Mouse (Mus musculus) kidney, embryonic 14.5 days (tissue): ENCODE results near the gene Elf2. TPM values are rescaled to one million over a fixed set of nuclear protein-coding genes. Genes with fewer than 3 reads are reported as not detected.
"Not testable (repeated sequence)": the region's sequence is repeated elsewhere in the genome, so short reads cannot be mapped to it uniquely, and the experiment has no call there.

Experiments
- ATAC-seq: fragments of 200-750 bp; cut with Nextera tagmentation; 2 replicates; pipeline ENCODE4 v1.8.0; 2017; ENCODE audit warnings: moderate number of reproducible peaks, mild to moderate bottlenecking, moderate TSS enrichment, moderate library complexity; ENCODE audit not compliant: low FRiP score, low TSS enrichment
- H3K27ac ChIP-seq: fragments of 300-500 bp; sonication (generic); 2 replicates; pipeline ENCODE4 v1.5.1; 2014; ENCODE audit warnings: low read depth, mild to moderate bottlenecking, low read length, moderate library complexity, mixed read lengths
- H3K27me3 ChIP-seq: fragments of 300-500 bp; sonication (generic); 2 replicates; pipeline ENCODE4 v1.6.1; 2014; ENCODE audit warnings: mild to moderate bottlenecking, low read length; ENCODE audit not compliant: control insufficient read depth, insufficient read depth
- H3K36me3 ChIP-seq: fragments of 300-500 bp; sonication (generic); 2 replicates; pipeline ENCODE4 v1.6.1; 2014; ENCODE audit warnings: low read length, mixed read lengths; ENCODE audit not compliant: control insufficient read depth, insufficient read depth
- H3K4me1 ChIP-seq: fragments of 300-500 bp; sonication (generic); 2 replicates; pipeline ENCODE4 v1.6.1; 2014; ENCODE audit warnings: low read length, mixed read lengths; ENCODE audit not compliant: control insufficient read depth, insufficient read depth
- H3K4me2 ChIP-seq: fragments of 300-500 bp; sonication (generic); replicated peaks from 2 replicates; pipeline ENCODE4 v1.6.1; 2014; ENCODE audit warnings: low read depth, mild to moderate bottlenecking, low read length
- H3K4me3 ChIP-seq: fragments of 300-500 bp; sonication (generic); 2 replicates; pipeline ENCODE4 v1.5.1; 2014; ENCODE audit warnings: mild to moderate bottlenecking, low read length
- H3K9ac ChIP-seq: fragments of 300-500 bp; sonication (generic); 2 replicates; pipeline ENCODE4 v1.6.1; 2014; ENCODE audit warnings: low read depth, mild to moderate bottlenecking, low read length, moderate library complexity
- H3K9me3 ChIP-seq: fragments of 300-500 bp; sonication (generic); 2 replicates; pipeline ENCODE4 v1.6.1; 2016; ENCODE audit warnings: low read length; ENCODE audit not compliant: control insufficient read depth
- WGBS: fragments of 180-500 bp; shearing (Covaris S2); extraction: QIAGEN DNeasy Blood & Tissue Kit; methylation state at CpG from one replicate; pipeline ENCODE4 v1.1.7; 2014; 5-methylcytosine and 5-hydroxymethylcytosine counted together
- polyA plus RNA-seq: library from polyadenylated mRNA; unstranded; fragments of >200 nt; fragmentation: Nextera tagmentation; extraction: Ambion mirVana; gene quantifications from 2 replicates; pipeline ENCODE4 v1.2.1, GENCODE M21; 2014

Elf2 gene
- polyA plus RNA-seq, 1 experiment from 2014 or later: 61.6 TPM

DNA sequence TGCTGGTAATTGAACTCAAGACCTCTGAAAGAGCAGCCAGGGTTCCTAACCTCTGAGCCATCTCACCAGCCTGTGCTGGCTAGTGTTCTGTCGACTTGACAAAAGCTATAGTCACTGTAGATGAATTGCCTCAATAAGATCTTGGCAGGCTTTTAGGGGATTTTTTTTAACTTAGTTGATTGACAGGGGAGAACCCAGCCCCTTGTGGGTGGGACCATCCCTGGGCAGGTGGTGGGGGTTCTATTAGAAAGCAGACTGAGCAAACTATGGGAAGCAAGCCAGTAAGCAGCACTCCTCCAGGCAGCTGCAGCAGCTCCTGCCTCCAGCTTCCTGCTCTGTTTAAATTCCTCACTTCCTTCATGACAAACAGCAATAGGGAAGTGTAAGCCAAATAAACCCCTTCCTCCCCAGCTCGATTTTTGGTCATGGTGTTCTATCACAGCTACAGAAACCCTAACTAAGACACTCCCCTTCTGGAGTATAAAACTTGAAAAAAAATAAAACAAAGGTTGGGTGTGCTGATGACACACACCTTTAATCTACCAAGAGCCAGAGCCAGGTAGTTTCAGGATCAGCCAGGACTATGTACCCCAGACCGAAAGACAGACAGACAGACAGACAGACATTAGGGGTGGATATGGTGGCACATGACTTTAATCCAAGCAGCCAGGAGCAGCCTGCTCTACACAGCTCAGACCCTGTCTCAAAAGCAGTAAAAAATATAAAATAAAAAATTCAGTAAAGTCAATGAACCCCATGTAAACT lies 13.6 kb downstream of the Elf2 start:
- 73% methylated on average over 3 of the region's 3 CpGs for WGBS
- Histone ChIP-seq H3K4me1 (no peaks in the 10 kb centered on the region), H3K36me3 (no peaks in the 10 kb centered on the region), H3K27me3 (no peaks in the 10 kb centered on the region), H3K9me3 (0 out of 2 replicates have a peak, but pooled peaks cover 4% of the 10 kb centered on the region), H3K27ac (no peak overlapping the region), H3K4me2 (no peak overlapping the region), H3K9ac (no peak overlapping the region), H3K4me3 (no peak overlapping the region)
- ATAC-seq: peak; percentile 46

GRCm38 (mm10) chr3:51325475-51325874 lies 15.0 kb downstream of the Elf2 start:
- H3K4me2 ChIP-seq: no peak overlapping the region
- H3K9me3 ChIP-seq: 0 out of 2 replicates have a peak, but pooled peaks cover 4% of the 10 kb centered on the region
- no peaks in the 10 kb centered on the region for H3K36me3 ChIP-seq
- H3K4me1 ChIP-seq: no peaks in the 10 kb centered on the region
- H3K9ac ChIP-seq: no peak overlapping the region
- no peak overlapping the region for H3K27ac ChIP-seq
- no peaks in the 10 kb centered on the region for H3K27me3 ChIP-seq
- 95% methylated on average over 1 of the region's 1 CpGs for WGBS
- no peak overlapping the region for H3K4me3 ChIP-seq
- ATAC-seq: no peak

DNA sequence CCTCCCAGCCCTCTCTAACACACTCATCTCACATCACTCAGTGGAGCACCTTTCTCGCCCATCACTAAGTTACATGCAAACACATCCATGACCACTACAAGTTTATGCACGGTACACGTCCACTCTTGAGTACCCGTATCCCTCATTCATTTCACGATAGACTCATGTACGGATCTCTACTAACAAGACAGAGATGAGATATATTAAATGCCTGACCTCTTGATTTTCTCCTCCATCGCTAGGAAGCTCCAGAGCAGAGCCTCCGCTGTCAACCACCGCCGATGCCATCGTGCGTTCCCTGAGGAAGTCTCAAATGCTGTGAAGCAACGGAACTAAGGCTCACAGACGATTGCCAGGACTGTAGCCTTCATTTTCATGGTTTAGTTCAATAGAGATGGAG lies 17.5 kb downstream of the Elf2 start:
- Histone ChIP-seq H3K27ac (no peak overlapping the region), H3K9ac (no peak overlapping the region), H3K27me3 (no peaks in the 10 kb centered on the region), H3K4me2 (no peak overlapping the region), H3K36me3 (no peaks in the 10 kb centered on the region), H3K4me3 (no peak overlapping the region), H3K9me3 (0 out of 2 replicates have a peak, but pooled peaks cover 4% of the 10 kb centered on the region), H3K4me1 (no peaks in the 10 kb centered on the region)
- WGBS: 93% methylated on average over 14 of the region's 14 CpGs
- no peak for ATAC-seq

- 0 out of 2 replicates have a peak, but pooled peaks cover 4% of the 10 kb centered on the region for H3K9me3 ChIP-seq
- H3K27me3 ChIP-seq: no peaks in the 10 kb centered on the region
- no peaks in the 10 kb centered on the region for H3K36me3 ChIP-seq
- no peak overlapping the region for H3K9ac ChIP-seq
- no peaks in the 10 kb centered on the region for H3K4me1 ChIP-seq
- H3K4me3 ChIP-seq: no peak overlapping the region
- H3K27ac ChIP-seq: no peak overlapping the region
- 75% methylated on average over 7 of the region's 7 CpGs for WGBS
- H3K4me2 ChIP-seq: no peak overlapping the region
- ATAC-seq: no peak
These were observed 18.1 kb downstream of the Elf2 start for GRCm38 (mm10) chr3:51322326-51322725.

DNA sequence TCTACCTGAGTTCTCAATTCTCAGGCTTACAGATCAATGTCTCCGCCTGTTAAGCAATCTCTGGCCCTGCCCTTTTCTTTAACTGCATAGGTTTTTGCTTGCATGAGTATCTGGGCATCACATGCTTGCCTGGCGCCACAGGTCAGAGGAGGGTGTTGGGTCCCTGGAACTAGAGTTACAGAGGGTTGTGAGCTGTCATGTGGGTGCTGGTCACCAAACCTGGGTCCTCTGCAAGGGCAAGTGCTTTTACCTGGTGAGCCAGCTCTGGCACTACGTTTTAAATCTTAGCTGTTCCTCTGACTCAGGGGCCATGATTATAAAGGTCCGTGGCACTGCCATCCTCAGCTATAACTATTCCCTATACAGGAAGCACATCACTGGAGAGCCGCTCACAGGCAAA lies 19.3 kb downstream of the Elf2 start:
- ATAC-seq: no peak
- Histone ChIP-seq H3K27me3 (no peaks in the 10 kb centered on the region), H3K4me2 (no peak overlapping the region), H3K36me3 (no peaks in the 10 kb centered on the region), H3K4me1 (no peaks in the 10 kb centered on the region), H3K9me3 (0 out of 2 replicates have a peak, but pooled peaks cover 4% of the 10 kb centered on the region), H3K9ac (no peak overlapping the region), H3K27ac (no peak overlapping the region), H3K4me3 (no peak overlapping the region)
- WGBS: 74% methylated on average over 5 of the region's 5 CpGs

DNA sequence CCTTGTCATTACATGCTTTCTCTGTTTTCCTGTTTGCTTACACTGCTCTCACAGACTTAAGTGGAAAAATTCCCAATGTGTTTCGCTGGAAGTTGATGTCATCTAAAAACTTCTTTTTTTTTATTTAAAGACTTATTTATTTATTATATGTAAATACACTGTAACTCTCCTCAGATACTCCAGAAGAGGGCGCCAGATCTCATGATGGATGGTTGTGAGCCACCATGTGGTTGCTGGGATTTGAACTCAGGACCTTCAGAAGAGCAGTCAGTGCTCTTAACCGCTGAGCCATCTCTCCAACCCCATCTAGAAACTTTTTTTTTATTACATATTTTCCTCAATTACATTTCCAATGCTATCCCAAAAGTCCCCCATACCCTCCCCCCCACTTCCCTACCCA lies 22.4 kb downstream of the Elf2 start:
- H3K27ac ChIP-seq, H3K9ac ChIP-seq, H3K9me3 ChIP-seq, H3K36me3 ChIP-seq, H3K27me3 ChIP-seq, H3K4me3 ChIP-seq, H3K4me2 ChIP-seq, H3K4me1 ChIP-seq, ATAC-seq: not testable (repeated sequence)
- WGBS: 88% methylated on average over 3 of the region's 3 CpGs

GRCm38 (mm10) chr3:51316876-51317275 lies 23.6 kb downstream of the Elf2 start:
- no peak overlapping the region for H3K9ac ChIP-seq
- H3K36me3 ChIP-seq: no peaks in the 10 kb centered on the region
- no peaks in the 10 kb centered on the region for H3K4me1 ChIP-seq
- H3K27me3 ChIP-seq: no peaks in the 10 kb centered on the region
- H3K4me3 ChIP-seq: no peak overlapping the region
- H3K9me3 ChIP-seq: no peaks in the 10 kb centered on the region
- no peak overlapping the region for H3K27ac ChIP-seq
- WGBS: 86% methylated on average over 10 of the region's 10 CpGs
- no peak overlapping the region for H3K4me2 ChIP-seq
- no peak for ATAC-seq

DNA sequence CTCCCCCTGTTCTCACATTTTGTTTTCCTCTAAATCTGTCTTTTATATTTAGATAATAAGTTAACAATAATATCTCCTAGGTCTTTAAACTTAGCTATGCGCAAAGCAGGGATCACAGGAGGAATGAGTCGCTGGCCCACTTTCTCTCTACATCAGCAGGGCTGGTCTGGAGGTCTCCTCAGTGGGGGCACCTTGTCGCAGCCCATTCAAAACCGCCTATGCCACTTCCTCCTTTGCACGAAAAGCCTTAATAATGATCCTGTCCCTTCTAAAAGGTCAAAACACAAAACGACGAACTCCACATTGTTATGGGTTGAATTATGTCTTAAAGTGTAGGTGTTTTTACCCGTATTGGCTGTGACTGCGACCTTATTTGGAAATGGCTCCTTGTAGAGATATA lies 28.8 kb downstream of the Elf2 start:
- Histone ChIP-seq H3K9me3 (no peaks in the 10 kb centered on the region), H3K27me3 (no peaks in the 10 kb centered on the region), H3K36me3 (no peaks in the 10 kb centered on the region), H3K27ac (no peak overlapping the region), H3K9ac (no peak overlapping the region), H3K4me1 (no peaks in the 10 kb centered on the region), H3K4me3 (no peak overlapping the region), H3K4me2 (no peak overlapping the region)
- no peak for ATAC-seq
- WGBS: 35% methylated on average over 9 of the region's 9 CpGs

- Histone ChIP-seq H3K27me3 (no peaks in the 10 kb centered on the region), H3K4me3 (no peak overlapping the region), H3K4me2 (no peak overlapping the region), H3K27ac (no peak overlapping the region), H3K9me3 (no peaks in the 10 kb centered on the region), H3K9ac (no peak overlapping the region), H3K4me1 (no peaks in the 10 kb centered on the region), H3K36me3 (no peaks in the 10 kb centered on the region)
- no peak for ATAC-seq
- 51% methylated on average over 7 of the region's 7 CpGs for WGBS
These were observed 30.4 kb downstream of the Elf2 start for GRCm38 (mm10) chr3:51310098-51310497.
